Mouse (Mus musculus) kidney, adult 2 months (tissue): ENCODE measurements at regions not wholly inside any gene's neighbourhood (a gene's known extent, or its start where the extent isn't known, plus 50 kb on each side); places are given as distances from the start of the nearest gene placed in this dataset.
"Not testable (repeated sequence)": the region's sequence is repeated elsewhere in the genome, so short reads cannot be mapped to it uniquely, and the experiment has no call there.

ENCODE experiments used
- DNase-seq: peaks from one replicate; pipeline ENCODE4 v3.0.0; 2021
- H3K27ac ChIP-seq: fragments of 200-500 bp; 2 replicates; pipeline ENCODE4 v1.5.1; 2012; ENCODE audit warnings: low read depth, low read length, control low read depth, inconsistent platforms; ENCODE audit not compliant: insufficient read depth
- H3K27me3 ChIP-seq: fragments of 200-500 bp; replicated peaks from 2 replicates; pipeline ENCODE4 v1.6.1; 2012; ENCODE audit warnings: mild to moderate bottlenecking, moderate library complexity, low read length, inconsistent platforms; ENCODE audit not compliant: control insufficient read depth, insufficient read depth
- H3K36me3 ChIP-seq: fragments of 200-500 bp; 2 replicates; pipeline ENCODE4 v1.6.1; 2012; ENCODE audit warnings: mild to moderate bottlenecking, moderate library complexity, low read length, inconsistent platforms; ENCODE audit not compliant: control insufficient read depth, insufficient read depth
- H3K4me1 ChIP-seq: fragments of 200-500 bp; 2 replicates; pipeline ENCODE4 v1.6.1; 2011; ENCODE audit warnings: low read length; ENCODE audit not compliant: control insufficient read depth, insufficient read depth
- H3K4me3 ChIP-seq: fragments of 200-500 bp; 2 replicates; pipeline ENCODE4 v1.5.1; 2011; ENCODE audit warnings: mild to moderate bottlenecking, low read depth, low read length, control low read depth; ENCODE audit not compliant: insufficient read depth
- CTCF ChIP-seq: fragments of 200-500 bp; conservative IDR thresholded peaks from 2 replicates; pipeline ENCODE4 v1.5.1; 2011; ENCODE audit warnings: low read depth, mild to moderate bottlenecking, control low read depth, low read length, moderate library complexity, mixed read lengths; ENCODE audit not compliant: insufficient read depth, insufficient read length
- WGBS: fragments of 180-500 bp; shearing (Covaris S2); methylation state at CpG from one replicate; pipeline ENCODE4 v1.1.7; 2018; 5-methylcytosine and 5-hydroxymethylcytosine counted together

- 0 out of 2 replicates have a peak, but pooled peaks have one; percentile 2 for TF ChIP-seq CTCF
- not testable (repeated sequence) for H3K27ac ChIP-seq, DNase-seq, H3K27me3 ChIP-seq, H3K4me1 ChIP-seq, H3K36me3 ChIP-seq, H3K4me3 ChIP-seq
Observed at GRCm38 (mm10) chr12:115923999-115924398, 123.5 kb upstream of the Zfp386 start.

- DNase-seq, H3K27ac ChIP-seq, H3K4me3 ChIP-seq, H3K36me3 ChIP-seq, H3K27me3 ChIP-seq, H3K4me1 ChIP-seq: not testable (repeated sequence)
- 55% methylated on average over 2 of the region's 2 CpGs for WGBS
Observed at GRCm38 (mm10) chr12:115925542-115925941, 122.0 kb upstream of the Zfp386 start.

DNA sequence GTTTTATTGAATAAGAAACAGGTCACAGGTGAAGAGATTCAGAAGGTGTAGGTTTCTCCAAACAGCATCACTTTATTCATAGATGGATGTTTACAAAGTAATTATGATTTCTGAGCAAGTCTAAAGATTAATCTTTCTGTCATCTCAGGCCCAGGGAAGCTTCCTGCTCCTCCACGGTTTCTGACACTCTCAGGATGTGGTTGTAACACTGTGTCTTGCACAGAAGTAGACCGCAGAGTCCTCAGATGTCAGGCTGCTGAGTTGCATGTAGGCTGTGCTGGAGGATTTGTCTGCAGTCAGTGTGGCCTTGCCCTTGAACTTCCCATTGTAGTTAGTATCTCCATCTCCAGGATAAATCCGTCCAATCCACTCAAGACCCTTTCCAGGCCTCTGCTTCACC is 95.2 kb upstream of the Zfp386 start:
- DNase-seq, H3K27me3 ChIP-seq, H3K27ac ChIP-seq, H3K4me3 ChIP-seq, H3K36me3 ChIP-seq, H3K4me1 ChIP-seq: not testable (repeated sequence)
- 68% methylated on average over 3 of the region's 3 CpGs for WGBS

DNA sequence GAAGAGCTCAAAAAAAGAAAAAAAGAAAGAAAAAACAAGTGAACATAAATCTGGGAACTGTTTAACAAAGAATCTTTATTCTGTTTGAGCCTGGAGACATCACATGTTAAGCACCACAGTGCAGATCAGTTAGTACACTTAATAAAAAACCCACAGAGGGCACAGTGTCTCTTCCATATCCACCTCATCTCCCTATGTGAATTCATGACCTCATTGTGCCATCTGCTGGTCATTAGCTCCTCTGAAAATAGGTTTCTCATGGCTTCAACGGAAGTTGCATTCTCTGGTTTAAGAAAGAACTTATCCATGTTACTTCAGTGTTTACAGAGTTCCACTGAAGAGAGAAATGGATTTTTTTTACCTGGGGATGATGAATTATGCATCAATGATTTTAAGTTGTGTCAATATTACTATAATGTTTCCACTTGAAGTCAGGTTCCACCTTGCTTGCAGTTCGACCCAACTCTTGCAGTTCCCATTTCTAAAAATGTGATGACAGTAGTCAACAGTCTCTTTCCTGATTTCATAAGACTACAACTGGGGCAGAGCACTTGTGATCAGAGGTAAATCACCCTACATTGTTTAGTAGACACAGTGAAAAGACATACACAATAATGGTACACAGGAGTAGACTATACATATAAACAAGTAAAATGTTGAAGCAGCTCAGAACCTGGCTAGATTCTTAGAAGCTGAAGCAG is 91.9 kb upstream of the Zfp386 start:
- DNase-seq, H3K27me3 ChIP-seq, H3K4me1 ChIP-seq, H3K36me3 ChIP-seq, H3K27ac ChIP-seq, H3K4me3 ChIP-seq: not testable (repeated sequence)
- 80% methylated on average over 2 of the region's 2 CpGs for WGBS

GRCm38 (mm10) chr12:115963701-115964100 is 83.8 kb upstream of the Zfp386 start:
- not testable (repeated sequence) for H3K27me3 ChIP-seq, H3K4me3 ChIP-seq, H3K36me3 ChIP-seq, H3K27ac ChIP-seq, H3K4me1 ChIP-seq, DNase-seq

DNA sequence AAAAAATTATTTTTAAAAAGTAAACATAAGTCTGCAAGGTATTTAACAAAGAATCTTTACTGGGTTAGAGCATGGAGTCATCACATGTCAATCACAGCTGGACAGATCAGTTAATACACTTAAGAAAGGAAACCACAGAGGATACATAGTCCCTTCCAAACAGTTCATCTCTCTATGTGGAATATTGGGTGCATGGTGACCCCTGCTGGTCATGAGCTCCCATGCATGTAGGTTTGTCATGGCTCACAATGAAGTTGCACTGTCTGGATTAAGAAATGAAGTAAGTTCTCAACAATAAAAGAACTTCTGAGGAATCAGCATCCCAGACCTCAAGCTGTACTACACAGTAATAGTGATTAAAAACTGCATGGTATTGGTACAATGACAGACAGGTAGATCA is 80.0 kb upstream of the Zfp386 start:
- not testable (repeated sequence) for H3K27ac ChIP-seq, H3K27me3 ChIP-seq, H3K36me3 ChIP-seq, H3K4me1 ChIP-seq, DNase-seq, H3K4me3 ChIP-seq
